Mouse (Mus musculus) granulocyte monocyte progenitor cell, adult 5-6 weeks (primary cell): ENCODE data around the gene Fbxw11. TPM values are rescaled to one million over a fixed set of nuclear protein-coding genes. Genes with fewer than 3 reads are reported as not detected.
"Not testable (repeated sequence)": the region's sequence is repeated elsewhere in the genome, so short reads cannot be mapped to it uniquely, and the experiment has no call there.

ENCODE experiments used
- ATAC-seq: replicated peaks from 2 replicates; pipeline ENCODE4 v1.8.0; 2016; ENCODE audit warnings: mild to moderate bottlenecking, moderate TSS enrichment, inconsistent platforms; ENCODE audit not compliant: poor library complexity, severe bottlenecking
- total RNA-seq, 2 experiments: library from RNA; stranded (forward) in 1 of 2; stranded (reverse) in 1 of 2; fragments of 200-712, 200-1000 nt in 1 of 2; fragments of >200 nt in 1 of 2; fragmentation: Nextera tagmentation in 1 of 2; gene quantifications; 2 replicates each; pipeline ENCODE4 v1.2.3; 2014 to 2017

The Fbxw11 gene
- total RNA-seq (2014; fragmentation: Nextera tagmentation) (35.4 and 46.8 TPM in 2 replicates), total RNA-seq (2017) (60.4 and 62.0 TPM in 2 replicates)

DNA sequence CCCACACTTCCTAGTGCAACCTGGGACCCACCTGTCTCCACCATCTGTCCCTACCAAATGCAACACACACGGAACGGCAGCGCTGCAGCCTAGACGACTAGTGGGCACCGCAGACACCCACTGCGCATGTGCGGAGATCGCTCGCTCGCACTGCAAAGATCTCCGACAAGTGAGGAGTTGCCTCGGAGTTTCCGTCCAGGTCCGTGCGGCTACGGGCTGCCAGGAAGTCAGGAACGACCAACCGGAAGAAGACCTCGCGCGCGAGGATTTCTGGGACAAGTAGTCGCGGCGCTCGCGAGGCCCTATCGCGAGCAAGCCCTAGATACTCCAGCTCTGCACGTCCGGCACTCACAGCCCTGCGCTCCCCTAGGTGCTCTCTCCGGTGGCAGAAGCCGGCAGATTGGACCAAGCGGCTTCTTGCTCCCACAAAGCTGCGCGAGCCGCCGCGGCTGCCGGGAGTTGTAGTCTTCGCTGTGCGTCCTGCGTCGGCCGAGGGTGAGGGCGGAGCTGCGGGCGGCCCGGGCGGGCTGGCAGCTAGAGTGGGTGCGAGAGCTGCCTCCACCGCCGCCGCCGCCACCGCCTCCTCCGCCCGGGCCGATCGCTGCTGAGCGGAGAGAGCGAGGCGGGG is at the start of gene Fbxw11:
Gene Fbxw11 (plus strand): TSS at position 476 of the 628 bp plus-strand sequence.
- ATAC-seq, result peak; percentile 79

DNA sequence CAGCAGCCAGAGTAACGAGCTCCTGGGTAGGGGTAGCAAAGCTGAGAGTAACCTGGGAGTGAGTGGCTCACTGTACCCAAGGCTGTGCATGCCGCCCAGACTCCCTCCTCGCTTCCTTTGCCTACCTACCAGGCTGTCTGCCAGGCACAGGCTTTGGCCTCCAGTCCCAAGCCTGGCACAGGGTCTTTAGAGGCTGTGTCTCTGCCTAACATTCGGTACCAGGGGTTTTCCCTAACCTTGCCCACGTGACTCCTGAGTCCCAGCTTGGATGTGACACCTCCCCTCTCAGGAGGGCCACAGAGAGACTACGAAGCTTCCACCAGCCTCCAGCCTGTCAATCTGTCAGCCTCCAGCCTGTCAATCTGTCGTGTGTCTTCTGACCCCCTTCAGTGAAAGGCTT is 49.4 kb upstream of the Fbxw11 start:
- no peak for ATAC-seq

DNA sequence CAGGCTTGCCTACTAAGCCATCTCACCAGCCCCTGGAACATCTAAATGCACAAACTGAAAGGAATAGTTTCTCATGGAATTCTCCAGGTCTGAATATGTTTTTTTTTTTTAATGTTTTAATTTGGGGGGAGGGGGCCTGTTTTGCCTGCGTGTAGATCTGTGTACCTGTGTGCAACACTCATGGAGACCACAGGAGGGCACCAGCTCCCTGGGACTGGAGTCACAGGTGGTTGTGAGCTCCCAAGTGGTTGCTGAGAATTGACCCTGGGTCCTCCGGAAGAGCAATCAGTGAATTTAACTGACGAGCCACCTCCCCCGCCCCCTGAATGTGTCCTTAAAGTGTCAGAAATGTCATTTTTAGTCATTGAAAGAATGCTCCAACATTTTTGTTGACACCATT is 48.4 kb upstream of the Fbxw11 start:
- no peak for ATAC-seq

DNA sequence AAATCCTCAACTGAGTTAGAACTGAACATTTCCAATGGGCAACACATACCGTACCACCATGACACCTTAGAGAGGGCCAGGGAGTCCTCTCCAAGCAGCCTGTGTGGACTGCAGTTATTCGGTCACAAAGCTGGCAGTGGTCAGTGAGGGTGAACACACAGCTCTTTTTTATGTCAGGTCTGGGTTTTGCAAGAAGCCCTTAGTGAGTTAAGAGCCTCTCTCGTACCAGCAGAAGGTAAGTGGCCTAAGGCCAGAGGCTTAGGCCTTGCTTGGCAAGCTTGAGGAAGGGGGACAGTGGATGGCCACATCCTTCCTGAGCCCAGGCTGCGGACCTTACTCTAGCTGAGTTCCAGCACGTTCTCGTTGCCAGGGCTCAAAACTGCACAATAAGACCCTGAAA is 42.2 kb upstream of the Fbxw11 start:
- ATAC-seq, result no peak

DNA sequence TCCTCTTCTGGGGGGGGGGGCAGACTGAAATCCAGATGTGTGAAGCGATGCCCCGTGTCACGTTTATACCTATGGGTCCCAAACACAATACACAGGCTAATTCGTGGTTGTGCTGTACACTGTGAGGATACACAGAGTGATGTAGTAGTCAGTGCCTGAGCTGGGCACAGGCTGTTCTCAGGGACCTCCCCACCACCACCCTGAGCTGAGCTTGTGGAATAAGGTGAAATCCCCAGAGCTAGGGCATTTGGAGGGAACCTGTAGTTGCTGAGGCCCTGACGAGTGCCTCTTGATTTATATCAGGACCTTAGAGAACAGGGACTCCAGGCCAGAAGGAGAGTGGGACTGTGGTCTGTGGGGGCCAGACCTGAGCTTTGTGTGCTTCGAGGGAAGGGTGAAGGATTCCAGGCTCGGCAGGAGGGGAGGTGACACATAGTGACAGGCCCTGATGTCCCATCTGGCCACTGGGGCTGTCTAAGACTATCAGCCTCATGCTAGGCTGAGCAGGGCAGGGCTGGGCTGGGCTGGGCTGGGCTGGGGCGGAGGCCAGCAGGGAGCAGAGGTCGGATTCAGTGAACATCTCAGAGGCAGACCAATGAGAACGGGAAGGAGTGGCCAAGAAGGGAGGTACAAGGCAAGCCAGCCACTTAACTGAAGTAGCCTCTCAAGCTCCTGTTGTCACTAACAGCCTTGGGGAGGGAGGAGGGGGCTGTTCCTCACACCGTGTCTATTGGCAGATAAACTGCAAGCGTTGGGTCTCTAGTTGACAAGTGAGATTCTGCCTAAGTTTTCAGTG is 40.8 kb upstream of the Fbxw11 start:
- no peak; the same call in 1 of the 2 replicates for ATAC-seq

DNA sequence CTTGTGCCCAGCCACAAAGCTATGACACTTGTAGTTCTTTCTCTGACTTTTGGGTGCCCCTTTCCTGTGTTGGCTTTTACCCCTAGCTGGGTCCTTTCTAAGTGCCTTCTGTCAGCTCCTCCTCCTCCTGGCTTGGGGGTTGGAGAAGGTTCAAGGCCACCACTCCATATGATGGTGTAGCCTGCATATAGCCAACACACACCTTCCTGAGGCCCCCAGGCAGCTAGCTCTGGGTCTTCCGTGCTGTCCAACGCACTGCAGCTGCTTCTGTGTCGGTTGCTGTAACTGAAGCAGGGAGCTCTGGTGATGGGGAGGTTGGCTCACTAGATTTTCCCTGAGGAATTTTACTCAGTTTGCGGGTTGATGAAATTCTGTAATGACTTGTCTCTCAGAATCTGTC is 37.9 kb upstream of the Fbxw11 start:
- no peak for ATAC-seq

DNA sequence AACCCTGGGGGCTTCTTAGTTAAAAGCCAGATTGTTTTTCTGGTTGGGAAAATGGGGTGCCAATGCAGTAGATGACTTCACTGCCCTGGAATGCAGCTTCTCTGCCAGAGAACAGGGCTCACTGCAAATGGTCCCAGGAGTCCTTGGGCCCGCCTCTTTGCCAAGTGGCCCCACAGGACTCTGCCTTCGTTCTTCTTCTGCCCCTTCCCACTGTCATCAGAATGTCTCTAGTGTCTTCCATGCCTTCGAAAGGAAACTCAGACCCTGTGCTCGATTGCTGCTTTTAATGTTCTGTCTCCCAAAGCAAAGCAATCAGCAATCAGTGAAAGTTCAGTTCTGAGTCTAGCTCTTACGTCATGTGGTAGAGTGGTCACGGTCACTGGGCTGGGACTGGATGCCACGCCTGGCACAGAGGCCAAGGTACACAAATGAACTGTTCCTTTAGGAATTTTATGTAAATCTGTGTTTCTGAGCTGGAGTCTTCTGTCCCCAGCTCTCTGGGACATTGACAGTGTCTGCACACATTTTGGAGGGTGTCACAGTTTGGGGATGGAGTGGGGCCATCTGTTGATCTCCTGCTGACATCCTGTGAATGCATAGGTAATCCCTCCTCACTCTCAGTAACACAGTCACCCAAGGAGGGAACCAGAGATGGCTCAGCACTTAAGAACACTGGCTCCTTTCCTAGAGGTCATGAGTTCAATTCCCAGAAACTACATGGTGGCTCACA is 37.2 kb upstream of the Fbxw11 start:
- no peak for ATAC-seq

DNA sequence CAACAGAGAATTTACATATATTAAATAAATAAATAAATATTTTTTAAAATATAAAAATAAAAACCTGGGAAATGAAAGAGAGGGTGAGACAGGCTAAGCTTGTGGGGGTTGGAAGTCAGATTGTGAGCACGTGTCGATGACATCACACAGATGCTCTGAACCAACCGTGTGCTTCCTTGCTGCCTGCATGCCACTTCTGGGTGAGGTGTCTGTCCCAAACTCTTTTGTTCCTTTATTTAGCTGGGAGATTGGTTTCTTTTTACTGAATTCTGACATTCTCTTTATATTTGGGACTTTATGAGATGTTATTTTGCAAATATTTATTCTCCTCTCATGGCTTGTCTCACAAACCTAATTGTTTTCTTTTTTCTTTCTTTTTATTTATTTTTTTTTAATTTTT is 36.6 kb upstream of the Fbxw11 start:
- ATAC-seq, result no peak

DNA sequence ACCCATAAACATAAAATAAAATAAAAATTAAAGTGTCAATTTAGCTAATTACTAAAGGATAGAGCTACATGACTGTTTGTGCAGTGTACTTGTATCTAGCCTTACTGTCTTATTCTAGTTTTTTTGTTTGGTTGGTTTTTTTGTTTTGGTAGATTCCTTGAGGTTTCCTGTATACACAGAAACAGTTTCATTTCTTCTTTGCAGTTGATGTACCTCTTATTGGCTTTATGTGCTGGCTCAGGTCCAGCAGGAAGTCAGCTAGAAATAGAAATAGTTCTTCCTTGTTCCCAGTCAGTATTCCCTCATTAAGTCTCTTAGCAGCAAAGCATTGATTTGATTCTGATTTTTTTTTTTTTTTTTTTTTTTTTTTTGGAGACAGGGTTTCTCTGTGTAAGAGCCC is 35.2 kb upstream of the Fbxw11 start:
- ATAC-seq, result peak; percentile 59

DNA sequence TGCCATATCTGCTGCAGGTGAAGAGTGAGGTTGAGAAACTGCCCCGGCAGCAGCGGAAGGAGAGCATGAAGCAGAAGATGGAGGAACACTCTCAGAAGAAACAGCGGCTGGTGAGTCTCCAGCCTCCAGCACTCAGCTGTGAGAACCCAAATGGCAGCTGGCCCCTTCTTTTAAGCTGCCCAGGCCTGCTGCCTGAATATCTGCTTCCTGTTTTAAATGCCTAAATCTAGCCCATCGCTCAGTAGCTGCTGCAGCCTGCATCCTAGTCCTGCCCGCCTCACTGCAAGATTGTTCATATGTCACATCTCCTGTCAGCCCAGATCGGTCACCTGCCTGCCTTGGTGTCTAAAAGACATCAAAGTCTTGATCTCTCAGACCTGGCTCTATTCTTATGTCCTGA is 31.9 kb upstream of the Fbxw11 start:
- no peak for ATAC-seq

DNA sequence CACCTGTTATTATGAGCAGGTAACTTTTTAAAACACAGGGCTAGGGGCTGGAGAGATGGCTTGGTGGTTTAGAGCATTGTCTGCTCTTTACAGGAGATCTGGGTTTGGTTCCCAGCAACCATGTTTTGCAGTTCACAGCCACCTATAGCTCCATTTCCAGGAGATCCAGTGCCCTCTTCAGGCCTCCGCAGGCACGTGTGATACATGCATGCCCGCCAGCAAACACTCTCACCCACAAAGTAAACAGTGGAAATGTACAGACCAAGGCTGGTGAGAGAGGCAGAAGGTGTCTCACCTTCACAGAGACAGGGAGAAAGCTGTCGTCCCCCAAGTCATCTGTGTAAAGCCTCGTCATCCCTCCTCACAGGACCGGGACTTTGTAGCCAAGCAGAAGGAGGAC is 30.2 kb upstream of the Fbxw11 start:
- ATAC-seq, result no peak

DNA sequence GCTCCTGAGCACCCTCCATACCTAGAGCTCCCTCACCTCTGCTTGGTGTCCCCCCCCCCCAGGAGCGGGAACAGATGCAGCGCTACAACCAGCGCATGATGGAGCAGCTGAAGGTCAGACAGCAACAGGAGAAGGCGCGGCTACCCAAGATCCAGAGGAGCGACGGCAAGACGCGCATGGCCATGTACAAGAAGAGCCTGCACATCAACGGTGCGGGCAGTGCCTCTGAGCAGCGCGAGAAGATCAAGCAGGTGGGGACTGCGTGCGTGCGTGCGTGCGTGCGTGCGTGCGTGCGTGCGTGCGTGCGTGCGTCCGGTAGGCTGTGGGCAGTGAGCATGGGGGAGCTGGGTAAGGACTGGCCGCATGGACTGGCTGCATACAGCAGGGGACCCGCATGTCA is 28.1 kb upstream of the Fbxw11 start:
- no peak for ATAC-seq

DNA sequence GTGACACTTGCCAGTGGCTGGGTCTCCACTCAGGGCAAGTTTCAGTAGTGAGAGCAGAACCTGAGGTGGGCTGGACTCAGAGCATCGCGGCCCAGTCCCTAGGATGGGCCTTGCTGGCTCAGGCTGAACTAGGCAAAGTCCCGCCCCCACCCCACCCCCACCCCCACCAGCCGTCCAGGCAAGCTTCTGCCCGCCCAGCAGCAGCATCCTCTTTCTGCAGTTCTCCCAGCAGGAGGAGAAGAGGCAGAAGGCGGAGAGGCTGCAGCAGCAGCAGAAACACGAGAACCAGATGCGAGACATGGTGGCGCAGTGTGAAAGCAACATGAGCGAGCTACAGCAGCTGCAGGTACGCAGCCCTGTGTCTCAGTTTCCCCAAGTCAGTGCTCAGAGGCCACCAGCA is 27.0 kb upstream of the Fbxw11 start:
- ATAC-seq, result no peak

DNA sequence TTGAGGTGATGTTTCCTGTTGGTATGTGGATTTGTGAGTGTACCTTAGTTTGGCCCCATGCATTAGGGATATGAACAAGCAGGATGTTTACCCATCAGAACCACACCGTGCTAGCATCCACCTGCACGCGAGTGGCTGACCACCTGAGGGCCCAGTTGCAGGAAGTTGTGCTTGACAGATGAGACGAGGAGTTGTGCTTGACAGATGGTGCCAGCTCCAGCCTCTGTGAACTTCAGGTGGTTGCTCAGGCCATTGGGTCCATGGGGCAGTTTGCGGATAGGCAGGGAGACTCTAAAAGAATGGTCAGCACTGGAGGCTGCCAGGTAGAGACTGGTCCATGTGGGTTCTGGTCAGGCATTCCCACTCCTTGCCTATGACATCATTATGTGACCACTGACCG is 26.4 kb upstream of the Fbxw11 start:
- ATAC-seq, result no peak

DNA sequence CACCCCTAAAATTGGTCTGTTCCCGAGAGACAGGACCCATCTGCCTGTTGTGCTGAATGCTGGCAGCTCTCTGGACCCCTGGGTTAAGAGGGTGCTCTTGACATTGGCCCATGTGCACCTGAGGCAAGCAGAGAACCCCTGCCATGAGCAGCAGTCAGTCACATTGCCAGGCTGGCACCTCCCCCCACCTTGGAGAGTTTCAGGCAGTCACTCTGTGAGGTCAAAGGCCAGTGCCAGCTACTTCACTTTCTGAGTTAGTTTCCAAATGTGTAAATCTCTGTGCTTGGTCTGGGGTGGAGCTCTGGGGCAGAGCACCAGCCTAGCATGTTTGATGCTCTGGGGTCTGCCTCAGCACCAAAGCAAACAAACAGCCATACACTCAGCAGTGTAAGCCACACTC is 24.5 kb upstream of the Fbxw11 start:
- no peak for ATAC-seq

DNA sequence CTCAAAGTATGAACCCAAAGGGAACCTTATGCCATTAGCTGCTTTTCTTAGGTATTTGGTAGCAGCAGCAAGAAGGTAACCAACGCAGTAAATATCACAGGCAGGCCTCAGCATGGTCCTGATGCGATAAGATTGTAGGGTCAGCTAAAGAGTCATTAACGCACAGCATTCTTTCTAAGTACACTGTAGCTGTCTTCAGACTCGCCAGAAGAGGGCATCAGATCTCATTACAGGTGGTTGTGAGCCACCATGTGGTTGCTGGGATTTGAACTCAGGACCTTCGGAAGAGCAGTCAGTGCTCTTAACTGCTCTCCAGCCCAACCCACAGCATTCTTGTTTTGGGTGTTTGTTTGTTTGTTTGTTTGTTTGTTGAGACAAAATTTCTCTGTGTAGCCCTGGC is 23.9 kb upstream of the Fbxw11 start:
- not testable (repeated sequence) for ATAC-seq

DNA sequence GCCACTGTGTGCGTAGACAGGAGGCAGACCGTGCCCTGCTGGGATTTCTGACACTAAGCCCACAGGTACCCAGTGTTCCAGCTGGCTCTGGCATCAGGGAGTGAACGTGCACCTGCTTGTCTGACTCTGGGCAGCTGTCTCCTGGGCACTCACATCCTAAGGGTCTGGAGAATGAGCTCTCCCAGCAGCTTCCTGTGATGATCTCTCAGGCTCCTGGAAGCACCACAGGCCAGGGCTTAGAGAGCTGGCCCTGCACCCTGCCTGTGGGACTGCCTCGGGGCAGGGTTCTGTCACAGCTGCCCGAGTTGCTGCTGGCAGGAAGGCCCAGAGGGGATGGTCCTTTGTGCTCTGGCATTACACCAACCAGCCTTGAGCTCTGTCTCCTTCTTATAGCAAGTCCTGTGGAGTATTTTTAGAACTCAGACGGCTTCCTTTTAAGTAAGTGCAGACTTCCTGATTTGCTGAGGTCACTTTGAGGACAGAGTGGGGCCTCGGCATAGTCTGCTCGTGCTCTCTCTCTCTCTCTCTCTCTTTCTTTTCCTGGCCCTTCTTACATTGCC is 23.2 kb upstream of the Fbxw11 start:
- peak; percentile 83 for ATAC-seq

DNA sequence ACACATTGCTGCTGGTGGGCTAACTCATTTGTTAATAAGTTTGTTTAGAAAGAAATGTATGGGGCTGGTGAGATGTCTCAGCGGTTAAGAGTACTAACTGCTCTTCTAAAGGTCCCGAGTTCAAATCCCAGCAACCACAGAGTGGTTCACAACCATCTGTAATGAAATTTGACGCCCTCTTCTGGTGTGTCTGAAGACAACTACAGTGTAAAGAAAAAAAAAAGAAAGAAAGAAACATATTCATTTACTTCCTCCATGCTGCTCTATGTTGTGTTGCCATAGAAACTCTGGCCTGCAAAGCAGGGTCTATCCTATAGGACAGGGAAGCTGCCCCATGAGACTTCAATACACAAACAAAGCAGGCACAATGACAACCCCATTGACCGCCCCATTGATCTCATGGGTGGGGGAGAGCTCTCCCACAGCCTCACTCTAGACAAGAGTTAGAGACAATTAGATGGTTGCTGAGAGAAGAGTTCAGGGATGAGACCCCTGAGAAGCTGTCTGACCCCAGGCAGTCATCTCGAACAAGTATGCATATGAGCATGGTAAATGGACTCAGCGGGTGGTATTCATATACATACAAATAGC is 22.6 kb upstream of the Fbxw11 start:
- peak; percentile 71 for ATAC-seq

DNA sequence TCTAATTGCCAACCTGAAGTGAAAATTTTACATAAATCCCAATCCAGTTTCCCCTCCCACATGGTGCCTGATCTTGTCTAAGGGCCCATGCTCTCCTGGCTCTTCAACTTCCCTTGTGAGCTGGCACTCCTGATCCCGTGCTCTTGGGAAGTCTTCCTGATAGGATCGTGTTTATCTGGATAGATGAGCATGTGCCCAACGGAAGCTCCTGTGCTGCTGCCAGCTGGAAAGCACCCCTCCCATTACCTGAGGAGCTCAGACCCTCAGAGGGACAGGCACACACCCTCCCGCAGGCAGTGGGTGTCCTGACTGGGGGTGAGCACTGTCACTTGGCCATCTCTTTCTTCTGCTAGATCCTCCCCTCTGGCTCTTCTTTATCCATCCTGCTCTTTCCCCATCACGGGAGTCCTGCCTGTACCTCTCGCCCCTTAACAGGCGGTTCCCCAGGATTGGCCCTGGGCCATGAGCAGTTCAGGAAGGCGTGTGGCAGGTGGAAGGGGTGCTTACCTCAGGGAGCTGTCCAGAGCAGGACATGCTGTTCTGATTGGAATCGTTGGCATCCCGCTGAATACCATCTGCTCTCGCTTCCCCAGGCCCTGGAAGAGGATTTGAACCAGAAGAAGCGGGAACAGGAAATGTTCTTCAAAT is 20.6 kb upstream of the Fbxw11 start:
- no peak for ATAC-seq
